6 mouse cellular contexts compared by ENCODE assay signal in genomic region chrX:150486314-150487030, GRCm38 (mm10). TPM values are rescaled to one million over a fixed set of nuclear protein-coding genes. Genes with fewer than 3 reads are reported as not detected.
DNase-seq lines count a peak whose midpoint lies in the region; ATAC-seq and TF ChIP-seq lines count a peak whose summit lies in the region.
"Not testable (repeated sequence)": the region's sequence is repeated elsewhere in the genome, so short reads cannot be mapped to it uniquely, and the experiment has no call there.

No protein-coding gene starts in this region.

- not testable (repeated sequence) for H3K9ac ChIP-seq in heart, embryonic 12.5 days; liver, embryonic 12.5 days; liver, embryonic 15.5 days

- 33% methylated on average over 12 of the region's 22 CpGs for WGBS in heart, embryonic 12.5 days
- WGBS in liver, embryonic 12.5 days (ENCODE audit: insufficient replicate concordance): 13% methylated on average over 11 of the region's 22 CpGs
- WGBS in liver, embryonic 15.5 days (ENCODE audit: insufficient replicate concordance): 31% methylated on average over 13 of the region's 22 CpGs
- WGBS in lung, adult 2 months: 49% methylated on average over 12 of the region's 22 CpGs
- WGBS in small intestine, adult 2 months: 24% methylated on average over 11 of the region's 22 CpGs

- H3K27me3 ChIP-seq in heart, embryonic 12.5 days (replicated peaks); liver, embryonic 12.5 days (replicated peaks); liver, embryonic 15.5 days; small intestine, adult 2 months (ENCODE audit: control insufficient read depth, insufficient read depth, low read length): not testable (repeated sequence)

- not testable (repeated sequence) for ATAC-seq in heart, embryonic 12.5 days (ENCODE audit: insufficient number of reproducible peaks, low FRiP score); liver, embryonic 12.5 days; liver, embryonic 15.5 days (ENCODE audit: insufficient read depth)

- not testable (repeated sequence) for H3K36me3 ChIP-seq in heart, embryonic 12.5 days; liver, embryonic 12.5 days; liver, embryonic 15.5 days (replicated peaks); small intestine, adult 2 months (ENCODE audit: control insufficient read depth, insufficient read depth, low read length)

- DNase-seq in gastrocnemius, adult 2 months: not testable (repeated sequence)
- DNase-seq in lung, adult 2 months: peak; percentile 7

- intact Hi-C loops in gastrocnemius, adult 2 months (cut with DNase I): loop anchor here (10.0 kb wide), 1 partner anchor 178 kb away; no protein-coding TSS in a partner anchor

- not testable (repeated sequence) for TF ChIP-seq POLR2A in lung, adult 2 months (IDR thresholded peaks at IDR 0.05; ENCODE audit: borderline replicate concordance, extremely low read depth, low read depth, low read length); small intestine, adult 2 months (IDR thresholded peaks at IDR 0.05; ENCODE audit: low read depth, low read length)

- not testable (repeated sequence) for H3K4me1 ChIP-seq in heart, embryonic 12.5 days (replicated peaks); liver, embryonic 12.5 days; liver, embryonic 15.5 days (replicated peaks); lung, adult 2 months (ENCODE audit: control insufficient read depth, insufficient read depth, low read length); small intestine, adult 2 months (ENCODE audit: control insufficient read depth, insufficient read depth, insufficient read length, low read length)

- TF ChIP-seq CTCF in gastrocnemius, adult 2 months (IDR thresholded peaks at IDR 0.05); lung, adult 2 months (IDR thresholded peaks at IDR 0.05; ENCODE audit: insufficient read depth, low read length); small intestine, adult 2 months (IDR thresholded peaks at IDR 0.05; ENCODE audit: extremely low read depth, insufficient read length, insufficient replicate concordance, low read depth, low read length): not testable (repeated sequence)

- peak overlapping the region; percentile 31; the same call in 1 of the 2 replicates for H3K4me2 ChIP-seq in heart, embryonic 12.5 days
- peak overlapping the region; percentile 50 for H3K4me2 ChIP-seq in liver, embryonic 12.5 days
- H3K4me2 ChIP-seq in liver, embryonic 15.5 days: peak overlapping the region; percentile 52

- peak overlapping the region; percentile 55 for H3K4me3 ChIP-seq in gastrocnemius, adult 2 months
- H3K4me3 ChIP-seq in heart, embryonic 12.5 days; lung, adult 2 months (replicated peaks; ENCODE audit: extremely low read depth, low read depth, low read length): not testable (repeated sequence)
- peak overlapping the region; percentile 30 for H3K4me3 ChIP-seq in liver, embryonic 12.5 days
- H3K4me3 ChIP-seq in liver, embryonic 15.5 days (replicated peaks): peak overlapping the region; percentile 38
- peak overlapping the region; percentile 19; the same call in 1 of the 2 replicates for H3K4me3 ChIP-seq in small intestine, adult 2 months (ENCODE audit: low read depth, low read length)

- not testable (repeated sequence) for H3K9me3 ChIP-seq in heart, embryonic 12.5 days (replicated peaks); liver, embryonic 12.5 days (replicated peaks); liver, embryonic 15.5 days (replicated peaks)

- not testable (repeated sequence) for H3K27ac ChIP-seq in gastrocnemius, adult 2 months; heart, embryonic 12.5 days (ENCODE audit: poor library complexity, severe bottlenecking); small intestine, adult 2 months (ENCODE audit: insufficient read depth, low read depth, low read length)
- peak overlapping the region; percentile 60; the same call in 1 of the 2 replicates for H3K27ac ChIP-seq in liver, embryonic 12.5 days
- peak overlapping the region; percentile 48; the same call in 1 of the 2 replicates for H3K27ac ChIP-seq in liver, embryonic 15.5 days (replicated peaks)

RNA-seq across cellular contexts. Expression of gene Tmem29, which starts 27.5 kb away (rescaled TPM):
- 1 to 10 TPM; 6.0 to 8.6 TPM for total RNA-seq in gastrocnemius, adult 2 months (2021)
- 17.5 and 20.3 TPM in 2 replicates for polyA plus RNA-seq in heart, embryonic 12.5 days (2016; fragmentation: Nextera tagmentation; extraction: Ambion mirVana)
- polyA plus RNA-seq in liver, embryonic 12.5 days (2016; fragmentation: Nextera tagmentation; extraction: Ambion mirVana): 16.5 and 18.0 TPM in 2 replicates
- polyA plus RNA-seq in liver, embryonic 15.5 days (2015; fragmentation: Nextera tagmentation; extraction: Ambion mirVana): 12.3 and 13.4 TPM in 2 replicates
- polyA plus RNA-seq in lung, adult 2 months (2012; rRNA removed): 1.8 and 4.5 TPM in 2 replicates
- polyA plus RNA-seq in small intestine, adult 2 months (2012; rRNA removed): 0.52 and 1.3 TPM in 2 replicates
